Mouse (Mus musculus) ES-Bruce4 (cell line): ENCODE results near the gene Ankrd13b.

Source experiments
- CTCF ChIP-seq: IDR thresholded peaks from one replicate; pipeline ENCODE4 v1.8.1; 2011; ENCODE audit warnings: low read depth, low read length
- POLR2A ChIP-seq: IDR thresholded peaks from one replicate; pipeline ENCODE4 v1.8.1; 2011; ENCODE audit warnings: low read length; ENCODE audit not compliant: insufficient read depth

DNA sequence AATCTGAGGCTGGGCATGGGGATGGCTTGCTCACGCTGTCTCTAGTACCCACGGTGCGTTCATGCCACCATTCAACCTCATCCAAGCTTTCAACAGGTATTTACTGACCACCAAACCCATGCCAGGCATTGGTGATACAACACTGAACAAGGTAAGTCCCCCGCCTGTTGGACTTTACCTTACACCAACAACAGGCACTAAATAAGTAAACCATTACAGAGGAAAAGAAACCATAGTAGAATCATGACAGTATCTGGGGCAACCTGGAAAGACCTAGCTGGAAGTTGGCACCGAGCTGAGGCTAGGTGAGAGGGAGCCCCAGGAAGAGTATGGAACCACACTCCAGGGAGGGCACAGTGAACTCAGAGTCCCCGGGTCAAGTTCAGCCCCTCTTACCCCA, 12.6 kb downstream of the Ankrd13b start:
- TF ChIP-seq CTCF: no peak
- TF ChIP-seq POLR2A: no peak
